Mouse (Mus musculus): ENCODE results near the gene Syngap1.

DNA sequence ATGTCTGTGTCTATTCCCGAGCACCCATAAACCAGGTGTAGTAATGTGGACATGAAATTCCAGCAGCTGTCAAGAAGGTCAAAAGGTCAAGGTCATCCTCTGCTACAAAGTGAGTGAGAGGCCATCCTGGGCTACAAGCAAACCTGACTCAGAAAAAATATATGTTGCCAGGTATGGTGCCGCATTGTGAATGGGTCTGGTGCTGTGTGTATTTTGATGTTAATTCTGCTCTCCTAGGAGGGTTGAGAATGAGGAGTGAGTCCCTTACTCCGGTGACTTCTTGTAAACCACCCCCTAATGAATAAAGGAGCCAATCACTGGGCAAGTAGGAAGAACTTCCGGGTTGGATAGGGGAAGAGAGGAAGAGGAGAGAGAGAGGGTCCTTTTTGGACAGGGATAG, 56.6 kb downstream of the Syngap1 start:
- TF ChIP-seq POLR2A (IDR thresholded peaks at IDR 0.05; ENCODE audit: borderline replicate concordance, control insufficient read depth, low read depth, low read length) (no peak), CTCF (IDR thresholded peaks at IDR 0.05; ENCODE audit: control insufficient read depth, insufficient read depth, low read length) (no peak)
